Comparison of ENCODE assay signal across 8 mouse cellular contexts in the genomic region with DNA sequence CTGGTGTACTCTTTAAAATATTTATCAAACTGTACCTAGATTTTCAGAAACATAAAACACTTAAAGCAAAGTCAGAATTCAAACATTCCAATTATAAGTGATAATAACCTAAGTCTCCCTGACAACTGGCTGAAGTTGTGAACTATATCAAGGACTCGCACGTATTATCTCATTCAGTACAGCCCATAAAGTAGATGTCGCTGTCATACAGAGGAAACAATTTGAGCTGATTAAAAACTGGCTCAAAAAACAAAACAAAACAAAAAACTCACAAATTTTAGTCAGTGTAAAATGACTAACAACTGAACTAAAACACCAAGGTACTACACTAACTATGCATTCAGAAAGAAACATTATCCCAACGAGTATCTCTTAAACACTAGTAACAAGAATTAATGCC. TPM values are rescaled to one million over a fixed set of nuclear protein-coding genes. Genes with fewer than 3 reads are reported as not detected.
DNase-seq lines count a peak whose midpoint lies in the region; ATAC-seq lines count a peak whose summit lies in the region.

No protein-coding gene starts in this region.

- no peaks in the 10 kb centered on the region for H3K36me3 ChIP-seq in heart, embryonic 14.5 days (ENCODE audit: control insufficient read depth, insufficient read depth, low read length)
- H3K36me3 ChIP-seq in hindbrain, embryonic 14.5 days (replicated peaks; ENCODE audit: control insufficient read depth, insufficient read depth), result no peaks in the 10 kb centered on the region
- H3K36me3 ChIP-seq in midbrain, embryonic 11.5 days (ENCODE audit: control insufficient read depth, insufficient read depth, low read length), result no peaks in the 10 kb centered on the region

- H3K4me3 ChIP-seq in heart, embryonic 14.5 days (ENCODE audit: control insufficient read depth in 1 of 2, insufficient read depth in 1 of 2, low read depth in 1 of 2, low read length in 2 of 2), result peak overlapping the region in 1 of 2 experiments; percentile 92; a peak in 3 of 4 replicates
- H3K4me3 ChIP-seq in hindbrain, embryonic 14.5 days (replicated peaks; ENCODE audit: low read length), result peak overlapping the region; percentile 91
- 0 out of 2 replicates have a peak overlapping the region, but pooled peaks have one; percentile 10 for H3K4me3 ChIP-seq in midbrain, embryonic 11.5 days (ENCODE audit: low read depth, low read length)

- peaks cover 8 to 30% of the 10 kb centered on the region in 2 experiments; a peak in 3 of 4 replicates for H3K4me1 ChIP-seq in heart, embryonic 14.5 days (ENCODE audit: control insufficient read depth in 2 of 2, insufficient read depth in 2 of 2, low read length in 2 of 2)
- H3K4me1 ChIP-seq in hindbrain, embryonic 14.5 days (replicated peaks; ENCODE audit: control insufficient read depth, insufficient read depth, low read length), result peaks cover 31% of the 10 kb centered on the region
- H3K4me1 ChIP-seq in midbrain, embryonic 11.5 days (ENCODE audit: control insufficient read depth, insufficient read depth, low read length), result peaks cover 16% of the 10 kb centered on the region

- H3K27me3 ChIP-seq in heart, embryonic 14.5 days (ENCODE audit: control insufficient read depth, insufficient read depth, low read length), result no peaks in the 10 kb centered on the region
- no peaks in the 10 kb centered on the region for H3K27me3 ChIP-seq in hindbrain, embryonic 14.5 days (ENCODE audit: control insufficient read depth, insufficient read depth, low read length)
- no peaks in the 10 kb centered on the region; the same call in 1 of the 2 replicates for H3K27me3 ChIP-seq in midbrain, embryonic 11.5 days (ENCODE audit: control insufficient read depth, insufficient read depth, low read length)

- peak overlapping the region; percentile 90 for H3K4me2 ChIP-seq in heart, embryonic 14.5 days (ENCODE audit: low read length)
- peak overlapping the region; percentile 90 for H3K4me2 ChIP-seq in hindbrain, embryonic 14.5 days (replicated peaks)
- H3K4me2 ChIP-seq in midbrain, embryonic 11.5 days, result peak overlapping the region; percentile 61

- WGBS in heart, embryonic 14.5 days, result 11% methylated on average over 4 of the region's 4 CpGs
- WGBS in hindbrain, embryonic 14.5 days, result 41% methylated on average over 4 of the region's 4 CpGs
- WGBS in midbrain, embryonic 11.5 days, result 61% methylated on average over 4 of the region's 4 CpGs

- no peaks in the 10 kb centered on the region for H3K9me3 ChIP-seq in heart, embryonic 14.5 days (ENCODE audit: control insufficient read depth, low read length)
- no peaks in the 10 kb centered on the region for H3K9me3 ChIP-seq in hindbrain, embryonic 14.5 days (ENCODE audit: control insufficient read depth, low read length)
- no peaks in the 10 kb centered on the region for H3K9me3 ChIP-seq in midbrain, embryonic 11.5 days (ENCODE audit: control insufficient read depth, low read length)

- no peak for ATAC-seq in heart, embryonic 14.5 days (ENCODE audit: insufficient number of reproducible peaks, insufficient read depth, low FRiP score, low read depth)
- no peak for ATAC-seq in hindbrain, embryonic 14.5 days (ENCODE audit: low FRiP score)
- ATAC-seq in midbrain, embryonic 11.5 days (ENCODE audit: low FRiP score), result no peak
- ATAC-seq in granulocyte monocyte progenitor cell, adult 5-6 weeks (replicated peaks; ENCODE audit: poor library complexity, severe bottlenecking), result no peak

- peak overlapping the region; percentile 72 for H3K9ac ChIP-seq in heart, embryonic 14.5 days (ENCODE audit: low read length)
- peak overlapping the region; percentile 32; the same call in 1 of the 2 replicates for H3K9ac ChIP-seq in hindbrain, embryonic 14.5 days
- H3K9ac ChIP-seq in midbrain, embryonic 11.5 days (ENCODE audit: low read length), result no peak overlapping the region

- no peak for DNase-seq in heart, adult 9 months (ENCODE audit: low spot score in 2 of 2)
- DNase-seq in c-Kit-positive CD71-positive TER-119-negative erythroid progenitor cells, embryonic 14.5 days (ENCODE audit: low read depth), result peak; percentile 41
- DNase-seq in hindbrain, embryonic 14.5 days (ENCODE audit: low spot score), result no peak
- DNase-seq in midbrain, embryonic 11.5 days (ENCODE audit: low spot score, missing footprints), result no peak
- DNase-seq in ovary, postnatal 36 days (ENCODE audit: low spot score), result no peak
- no peak for DNase-seq in adrenal gland, postnatal 4 days (ENCODE audit: low spot score in 2 of 2)

- H3K27ac ChIP-seq in heart, embryonic 14.5 days (replicated peaks in 1 of 2; ENCODE audit: control insufficient read depth in 1 of 2, insufficient read depth in 1 of 2, low read depth in 2 of 2, low read length in 2 of 2), result peak overlapping the region in 1 of 2 experiments; percentile 7; a peak in 1 of 4 replicates
- no peak overlapping the region for H3K27ac ChIP-seq in hindbrain, embryonic 14.5 days
- no peak overlapping the region for H3K27ac ChIP-seq in midbrain, embryonic 11.5 days (ENCODE audit: low read depth, low read length)

RNA-seq across cellular contexts. Expression of gene Man1a2, which starts 3.0 kb away (rescaled TPM):
- polyA plus RNA-seq in heart, embryonic 14.5 days (2014; fragmentation: Nextera tagmentation; extraction: Ambion mirVana), result 62.5 and 76.3 TPM in 2 replicates
- polyA plus RNA-seq in hindbrain, embryonic 14.5 days (2014; fragmentation: Nextera tagmentation; extraction: Ambion mirVana), result 61.2 and 65.3 TPM in 2 replicates
- polyA plus RNA-seq in midbrain, embryonic 11.5 days (2014; fragmentation: Nextera tagmentation; extraction: Ambion mirVana), result 36.9 and 46.3 TPM in 2 replicates
- total RNA-seq in granulocyte monocyte progenitor cell, adult 5-6 weeks (2014; fragmentation: Nextera tagmentation), result 15.2 and 17.7 TPM in 2 replicates
- total RNA-seq in granulocyte monocyte progenitor cell, adult 5-6 weeks (2017), result 64.0 and 68.5 TPM in 2 replicates
- total RNA-seq in adrenal gland, postnatal 4 days (2021), result 100 to 1,000 TPM; 111 to 125 TPM
